Mouse (Mus musculus): Measurements from ENCODE around the gene Olfr1387. TPM values are rescaled to one million over a fixed set of nuclear protein-coding genes. Genes with fewer than 3 reads are reported as not detected.
"Not testable (repeated sequence)": the region's sequence is repeated elsewhere in the genome, so short reads cannot be mapped to it uniquely, and the experiment has no call there.

Olfr1387 gene
- polyA plus RNA-seq (2015; fragmentation: Nextera tagmentation; extraction: Ambion mirVana) = not detected in 2 replicates

- no peaks in the 10 kb centered on the region for H3K36me3 ChIP-seq
- H3K4me2 ChIP-seq = no peak within 1 kb of the TSS
- H3K9ac ChIP-seq = no peak within 1 kb of the TSS
Measured at GRCm38 (mm10) chr11:49455043-49455442, at the start of gene Olfr1387. Olfr1387 (plus strand) TSS chr11:49455343.

GRCm38 (mm10) chr11:49406784-49407183, 48.4 kb upstream of the Olfr1387 start:
- 66% methylated on average over 3 of the region's 3 CpGs for WGBS
- no peak overlapping the region for H3K4me3 ChIP-seq (replicated peaks)
- no peak overlapping the region for H3K4me2 ChIP-seq
- no peaks in the 10 kb centered on the region for H3K9me3 ChIP-seq
- no peaks in the 10 kb centered on the region for H3K36me3 ChIP-seq
- ATAC-seq (ENCODE audit: insufficient read depth, low FRiP score, low read depth) = no peak
- no peak overlapping the region for H3K9ac ChIP-seq
- no peaks in the 10 kb centered on the region for H3K4me1 ChIP-seq
- no peak overlapping the region for H3K27ac ChIP-seq
- H3K27me3 ChIP-seq (replicated peaks) = no peaks in the 10 kb centered on the region

More at GRCm38 (mm10) chr11:49455043-49455442, at the start of gene Olfr1387:
- Histone ChIP-seq H3K4me1 (no peaks in the 10 kb centered on the region), H3K9me3 (no peaks in the 10 kb centered on the region), H3K27ac (no peak within 1 kb of the TSS), H3K4me3 (replicated peaks) (no peak within 1 kb of the TSS), H3K27me3 (replicated peaks) (no peaks in the 10 kb centered on the region)
- ATAC-seq (ENCODE audit: insufficient read depth, low FRiP score, low read depth) = no peak
- WGBS = 80% methylated on average over 1 of the region's 1 CpGs

GRCm38 (mm10) chr11:49410540-49410939, 44.6 kb upstream of the Olfr1387 start:
- ATAC-seq (ENCODE audit: insufficient read depth, low FRiP score, low read depth) = no peak
- Histone ChIP-seq H3K4me2 (no peak overlapping the region), H3K27ac (no peak overlapping the region), H3K36me3 (no peaks in the 10 kb centered on the region), H3K4me3 (replicated peaks) (no peak overlapping the region), H3K9me3 (no peaks in the 10 kb centered on the region), H3K9ac (no peak overlapping the region), H3K4me1 (no peaks in the 10 kb centered on the region), H3K27me3 (replicated peaks) (no peaks in the 10 kb centered on the region)
- WGBS = 12% methylated on average over 1 of the region's 1 CpGs

- H3K4me3 ChIP-seq (replicated peaks) = no peak within 1 kb of the TSS
- H3K9me3 ChIP-seq = no peaks in the 10 kb centered on the region
- H3K4me2 ChIP-seq = no peak within 1 kb of the TSS
- H3K9ac ChIP-seq = no peak within 1 kb of the TSS
- H3K36me3 ChIP-seq = no peaks in the 10 kb centered on the region
- H3K27ac ChIP-seq = no peak within 1 kb of the TSS
- 85% methylated on average over 2 of the region's 2 CpGs for WGBS
- H3K27me3 ChIP-seq (replicated peaks) = no peaks in the 10 kb centered on the region
- no peaks in the 10 kb centered on the region for H3K4me1 ChIP-seq
- no peak for ATAC-seq (ENCODE audit: insufficient read depth, low FRiP score, low read depth)
Measured at GRCm38 (mm10) chr11:49422767-49423166, 32.4 kb upstream of the Olfr1387 start, which contains the start of gene Olfr1389. Olfr1389 (plus strand) TSS chr11:49423067.

- H3K9me3 ChIP-seq = no peaks in the 10 kb centered on the region
- H3K27me3 ChIP-seq (replicated peaks) = no peaks in the 10 kb centered on the region
- no peak overlapping the region for H3K4me2 ChIP-seq
- no peak for ATAC-seq (ENCODE audit: insufficient read depth, low FRiP score, low read depth)
- no peaks in the 10 kb centered on the region for H3K36me3 ChIP-seq
- WGBS = 85% methylated on average over 1 of the region's 1 CpGs
- H3K4me3 ChIP-seq (replicated peaks) = no peak overlapping the region
- H3K27ac ChIP-seq = no peak overlapping the region
- no peak overlapping the region for H3K9ac ChIP-seq
- H3K4me1 ChIP-seq = no peaks in the 10 kb centered on the region
Measured at GRCm38 (mm10) chr11:49425257-49425927, 29.8 kb upstream of the Olfr1387 start.

GRCm38 (mm10) chr11:49429641-49430040, 25.5 kb upstream of the Olfr1387 start:
- H3K9ac ChIP-seq = no peak overlapping the region
- H3K27ac ChIP-seq = no peak overlapping the region
- no peaks in the 10 kb centered on the region for H3K36me3 ChIP-seq
- H3K4me2 ChIP-seq = no peak overlapping the region
- ATAC-seq (ENCODE audit: insufficient read depth, low FRiP score, low read depth) = no peak
- no peaks in the 10 kb centered on the region for H3K9me3 ChIP-seq
- no peaks in the 10 kb centered on the region for H3K27me3 ChIP-seq (replicated peaks)
- H3K4me3 ChIP-seq (replicated peaks) = no peak overlapping the region
- no peaks in the 10 kb centered on the region for H3K4me1 ChIP-seq
- WGBS = 85% methylated on average over 2 of the region's 2 CpGs

- Histone ChIP-seq H3K4me1 (no peaks in the 10 kb centered on the region), H3K9ac (no peak within 1 kb of the TSS), H3K36me3 (no peaks in the 10 kb centered on the region), H3K4me3 (replicated peaks) (no peak within 1 kb of the TSS), H3K27me3 (replicated peaks) (no peaks in the 10 kb centered on the region), H3K27ac (no peak within 1 kb of the TSS), H3K4me2 (no peak within 1 kb of the TSS), H3K9me3 (no peaks in the 10 kb centered on the region)
- ATAC-seq (ENCODE audit: insufficient read depth, low FRiP score, low read depth) = no peak
- WGBS = 56% methylated on average over 3 of the region's 3 CpGs
Measured at GRCm38 (mm10) chr11:49436411-49436810, 18.7 kb upstream of the Olfr1387 start, which contains the start of gene Olfr1388. Olfr1388 (plus strand) TSS chr11:49436624.

GRCm38 (mm10) chr11:49464746-49465145, 9.6 kb downstream of the Olfr1387 start, which contains the start of gene Olfr1386:
Olfr1386 (plus strand) TSS chr11:49465046.
- not testable (repeated sequence) for H3K9me3 ChIP-seq; H3K27ac ChIP-seq; H3K4me3 ChIP-seq (replicated peaks); H3K4me1 ChIP-seq; H3K27me3 ChIP-seq (replicated peaks); ATAC-seq (ENCODE audit: insufficient read depth, low FRiP score, low read depth); H3K36me3 ChIP-seq; H3K4me2 ChIP-seq; H3K9ac ChIP-seq
- 85% methylated on average over 3 of the region's 3 CpGs for WGBS

- Histone ChIP-seq H3K4me1 (no peaks in the 10 kb centered on the region), H3K4me2 (no peak overlapping the region), H3K9ac (no peak overlapping the region), H3K36me3 (no peaks in the 10 kb centered on the region), H3K27me3 (replicated peaks) (no peaks in the 10 kb centered on the region), H3K27ac (no peak overlapping the region), H3K4me3 (replicated peaks) (no peak overlapping the region), H3K9me3 (no peaks in the 10 kb centered on the region)
- ATAC-seq (ENCODE audit: insufficient read depth, low FRiP score, low read depth) = no peak
- 34% methylated on average over 4 of the region's 4 CpGs for WGBS
Measured at GRCm38 (mm10) chr11:49485973-49486372, 30.8 kb downstream of the Olfr1387 start.

GRCm38 (mm10) chr11:49488770-49489169, 33.6 kb downstream of the Olfr1387 start, which contains the start of gene Olfr1385:
Olfr1385 (plus strand) TSS chr11:49489070.
- H3K36me3 ChIP-seq; H3K4me1 ChIP-seq; H3K4me3 ChIP-seq (replicated peaks); ATAC-seq (ENCODE audit: insufficient read depth, low FRiP score, low read depth); H3K4me2 ChIP-seq; H3K27me3 ChIP-seq (replicated peaks); H3K27ac ChIP-seq; H3K9me3 ChIP-seq; H3K9ac ChIP-seq: not testable (repeated sequence)
- 81% methylated on average over 1 of the region's 1 CpGs for WGBS
